Mouse (Mus musculus): Measurements from ENCODE around the gene Nme8.

Nme8 gene

DNA sequence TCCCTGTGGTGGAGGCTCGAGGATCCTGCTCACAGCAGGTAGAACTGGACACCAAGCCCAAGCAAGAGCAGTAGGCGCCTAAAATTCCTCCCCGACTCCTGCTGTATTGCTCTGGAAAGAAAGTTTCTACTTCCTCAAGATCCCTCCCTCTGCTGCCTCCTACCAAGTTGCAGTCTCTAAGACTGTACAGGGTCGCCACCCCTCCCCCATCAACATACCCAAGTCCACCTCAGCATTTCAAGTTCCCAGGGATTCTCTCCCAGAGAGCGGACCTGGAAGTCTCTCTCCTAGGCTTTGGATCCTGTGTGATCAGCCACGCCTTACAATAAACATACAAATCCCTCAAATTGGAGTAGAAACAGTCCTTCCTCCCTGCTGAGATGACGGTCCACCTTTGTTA lies at the start of gene Nme8:
Gene Nme8 (minus strand): TSS at position 5 of the 400 bp plus-strand sequence.
- DNase-seq (ENCODE audit: low spot score) = no peak

DNA sequence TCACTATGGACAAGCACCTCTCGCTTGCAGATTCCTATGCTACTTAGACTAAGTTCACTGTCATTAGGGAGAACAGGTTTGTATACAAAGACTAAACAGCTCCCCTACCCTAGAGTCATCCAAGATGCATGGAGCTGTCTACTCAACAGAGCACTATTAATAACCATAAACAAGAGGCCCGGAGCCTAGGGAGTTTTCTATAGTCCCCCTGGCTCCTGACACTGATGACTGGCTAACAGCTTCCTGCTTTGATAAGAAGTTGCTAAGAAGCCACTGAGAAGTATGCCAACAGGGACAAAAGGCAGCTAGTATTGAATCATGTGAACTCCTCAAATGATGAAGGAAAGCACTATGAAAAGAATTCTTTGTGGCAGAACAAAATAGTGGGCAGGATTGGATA lies 48.1 kb upstream of the Nme8 start:
- DNase-seq (ENCODE audit: low spot score) = no peak

DNA sequence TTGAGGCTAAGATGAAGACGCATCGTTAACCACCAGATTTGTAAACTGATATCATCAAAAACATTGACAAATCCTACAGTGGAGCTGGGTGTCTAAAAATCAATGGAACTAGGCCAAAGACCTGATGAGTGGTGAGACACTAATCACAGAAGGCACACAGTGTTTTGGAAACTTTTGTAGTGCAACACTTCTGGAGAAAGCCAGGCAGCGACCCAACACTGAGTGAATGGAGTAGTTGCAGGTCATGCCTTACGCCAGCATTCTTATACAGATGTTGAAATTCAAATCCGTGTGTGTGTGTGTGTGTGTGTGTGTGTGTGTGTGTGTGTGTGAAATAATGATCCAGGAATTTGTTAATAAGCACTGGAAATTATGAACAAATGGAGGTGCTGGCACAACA lies 46.9 kb upstream of the Nme8 start:
- DNase-seq (ENCODE audit: low spot score) = no peak

DNA sequence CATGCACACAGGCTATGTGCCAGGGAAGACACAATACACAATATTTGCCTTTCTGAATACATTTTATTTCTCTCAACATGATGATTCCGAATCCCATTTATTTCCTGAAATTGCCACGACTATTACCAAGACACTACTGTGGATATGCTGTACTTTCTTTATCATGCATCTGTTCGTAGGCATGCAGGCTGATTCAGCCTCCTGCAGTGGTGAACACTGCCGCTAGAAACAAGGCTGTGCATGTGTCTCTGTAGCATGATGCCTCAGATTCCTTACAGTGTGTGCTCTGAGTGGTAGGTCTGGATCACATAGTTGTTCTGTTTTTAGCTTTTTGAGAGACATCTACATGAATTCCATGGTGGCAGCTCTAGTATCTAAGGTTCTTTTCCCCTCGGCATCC lies 37.0 kb upstream of the Nme8 start:
- no peak for DNase-seq (ENCODE audit: low spot score)

DNA sequence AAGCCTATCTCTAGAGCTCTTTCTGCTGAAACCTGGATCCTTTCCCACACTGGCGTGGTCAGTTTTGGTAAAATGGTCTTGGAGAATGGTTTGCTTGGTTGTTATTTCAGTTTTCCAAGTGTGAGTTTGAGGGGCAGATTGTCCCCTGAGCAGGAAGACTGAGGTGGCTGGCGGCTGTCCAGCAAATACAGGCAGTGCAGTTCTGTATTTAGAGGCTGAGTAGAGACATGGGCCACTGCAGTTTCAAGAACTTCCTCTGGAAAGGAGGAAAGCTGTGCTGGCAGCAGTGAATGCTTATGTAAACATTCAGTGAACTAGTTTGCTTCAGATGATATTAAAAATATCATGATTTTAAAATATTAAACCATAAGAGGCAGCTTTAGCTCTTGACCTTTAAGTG lies 33.2 kb upstream of the Nme8 start:
- no peak for DNase-seq (ENCODE audit: low spot score)

DNA sequence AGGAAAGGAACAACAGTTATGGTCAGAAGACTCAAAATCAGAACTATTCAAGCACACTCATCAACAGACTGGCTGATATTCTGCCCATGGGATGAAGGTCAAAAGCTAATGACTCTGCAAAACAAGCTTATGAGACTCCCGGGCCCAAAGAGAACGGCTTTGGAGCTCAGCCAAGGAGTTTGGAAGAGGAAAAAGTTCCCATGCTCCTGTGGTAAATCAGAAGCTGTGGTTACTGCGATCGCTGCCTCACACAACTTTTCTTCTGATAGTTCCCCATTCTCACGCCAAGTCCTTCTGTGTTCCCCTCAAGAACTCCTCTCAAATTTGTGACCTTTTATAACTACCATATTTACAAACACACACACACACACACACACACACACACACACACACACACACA lies 21.4 kb upstream of the Nme8 start:
- no peak for DNase-seq (ENCODE audit: low spot score)

DNA sequence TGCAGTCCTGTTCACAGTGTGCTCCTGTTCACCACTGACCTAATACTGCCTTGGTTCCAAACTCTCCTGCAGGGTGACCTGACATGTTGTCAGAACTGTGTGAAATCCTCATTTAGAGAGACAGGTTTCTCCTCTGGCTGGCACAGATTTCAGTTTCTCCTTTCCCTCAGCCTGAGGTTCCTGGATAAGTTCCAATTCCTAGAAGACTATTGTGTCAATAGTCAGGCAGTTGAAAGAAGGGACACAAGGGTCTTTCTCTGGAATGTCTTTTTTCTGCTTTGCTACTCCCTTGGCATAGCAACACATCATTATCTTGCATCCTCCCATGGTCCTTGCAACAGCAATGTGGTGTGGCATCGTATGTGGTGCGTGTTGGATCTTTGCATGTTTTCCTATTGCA lies 19.6 kb upstream of the Nme8 start:
- DNase-seq (ENCODE audit: low spot score) = no peak

DNA sequence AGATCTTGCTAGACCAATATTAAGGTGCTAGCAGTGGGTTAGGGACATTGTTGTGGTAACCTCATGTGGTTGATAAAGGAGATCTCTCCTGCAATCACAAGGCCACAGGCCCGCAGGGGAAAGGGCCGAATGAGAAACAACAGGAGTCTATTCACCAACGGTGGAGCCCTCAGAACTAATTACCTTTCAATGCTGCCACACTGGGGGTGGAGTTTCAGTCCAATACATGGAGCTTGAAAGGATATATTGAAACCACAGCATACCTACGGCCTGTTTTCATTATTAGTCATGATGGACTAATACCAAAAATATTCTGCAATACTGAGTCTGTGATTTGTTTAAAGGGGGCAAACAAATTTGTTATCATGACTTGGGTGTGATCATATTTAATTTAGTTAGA lies 6.2 kb upstream of the Nme8 start:
- DNase-seq (ENCODE audit: low spot score) = no peak

DNA sequence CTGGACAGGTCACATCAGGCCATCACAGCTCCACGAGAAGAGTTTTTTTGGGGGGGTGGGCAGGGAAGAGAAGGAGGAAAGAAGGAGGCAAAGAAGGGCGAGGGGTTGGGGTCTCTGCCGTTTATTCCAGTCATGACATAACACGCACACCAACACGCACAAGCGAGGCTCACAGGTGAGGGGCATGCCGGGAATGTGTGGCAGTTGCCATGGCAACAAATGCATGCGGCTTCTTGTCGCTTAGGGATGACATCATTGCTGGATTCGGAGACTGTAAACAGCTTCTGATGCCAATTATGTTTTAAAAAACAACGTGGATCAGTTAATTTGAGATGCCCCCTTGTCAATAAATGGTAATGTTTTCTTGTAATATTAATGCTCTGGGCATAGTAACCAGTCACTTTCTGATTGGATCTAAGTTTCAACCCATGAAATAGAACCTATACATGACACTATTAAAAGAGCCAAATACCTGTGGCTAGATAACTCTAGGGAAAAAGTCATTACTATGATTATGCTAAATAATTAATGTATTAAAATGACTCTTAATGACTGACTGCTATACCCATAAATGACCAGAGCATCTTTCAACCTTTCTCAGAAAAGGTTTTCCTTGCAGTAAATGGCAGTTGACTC lies 4.0 kb upstream of the Nme8 start:
- DNase-seq (ENCODE audit: low spot score) = no peak

DNA sequence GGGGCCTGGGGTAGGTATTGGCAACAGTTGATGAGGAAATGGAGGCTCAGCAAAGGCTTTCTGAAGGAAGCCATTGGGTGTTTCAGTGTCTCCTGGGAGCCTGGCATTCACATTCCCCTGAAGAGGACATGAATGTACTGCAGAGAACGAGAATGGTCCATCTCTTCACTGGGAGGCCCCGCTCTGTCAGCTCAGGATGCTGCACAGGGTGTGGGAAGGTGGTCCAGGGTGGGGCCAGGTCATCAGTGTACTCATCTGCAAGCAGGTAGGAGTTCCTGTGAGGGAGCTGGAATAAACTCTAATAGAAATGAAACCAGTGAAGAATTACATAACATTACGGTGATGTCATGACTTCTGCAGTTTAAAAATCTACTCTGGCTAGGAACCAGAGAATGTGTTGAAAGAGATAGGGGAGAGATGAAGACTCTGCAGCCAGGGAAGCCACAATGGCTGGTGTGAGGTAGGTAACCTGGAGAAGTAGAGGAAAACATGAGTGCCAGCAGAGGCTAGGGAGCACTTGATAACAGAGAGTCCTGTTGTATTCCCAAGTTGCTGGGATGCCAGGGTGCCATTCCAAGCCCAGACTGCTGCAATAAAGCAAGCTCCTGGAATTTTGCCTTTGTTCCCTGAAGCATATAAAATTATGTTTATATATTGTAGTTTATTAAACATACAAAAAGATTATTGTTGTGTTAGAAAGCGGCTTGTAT lies 3.3 kb upstream of the Nme8 start:
- DNase-seq (ENCODE audit: low spot score) = no peak

DNA sequence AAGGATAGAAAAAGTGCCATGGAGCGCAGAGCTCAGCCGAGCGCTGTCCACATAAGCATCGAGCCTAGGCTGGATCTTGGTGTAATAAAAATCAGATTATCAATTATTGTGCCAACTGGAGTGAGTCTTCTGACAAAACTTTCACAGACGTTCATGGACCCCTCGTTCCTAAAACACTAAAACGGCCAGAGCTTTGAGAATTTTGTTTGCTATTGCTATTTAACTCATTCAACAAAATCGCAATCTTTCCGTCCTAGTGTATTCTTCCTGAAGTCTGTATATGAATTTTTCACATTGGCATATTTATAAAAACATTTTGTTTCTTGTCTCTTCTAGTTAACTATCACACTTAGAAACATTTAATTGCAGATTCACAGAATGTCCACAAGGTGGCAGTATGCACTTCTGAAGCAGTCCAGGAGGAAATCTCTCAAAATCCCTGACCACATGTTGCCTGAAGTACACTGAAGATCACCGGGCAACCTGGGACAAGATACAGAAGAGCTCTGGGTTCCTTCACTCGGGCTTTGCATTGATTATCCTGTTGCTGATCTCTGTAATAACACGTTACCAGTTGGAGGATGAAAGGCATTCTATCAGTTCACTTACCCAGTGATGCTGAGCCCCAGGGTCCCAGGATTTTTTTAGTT lies 1.1 kb upstream of the Nme8 start:
- no peak for DNase-seq (ENCODE audit: low spot score)

DNA sequence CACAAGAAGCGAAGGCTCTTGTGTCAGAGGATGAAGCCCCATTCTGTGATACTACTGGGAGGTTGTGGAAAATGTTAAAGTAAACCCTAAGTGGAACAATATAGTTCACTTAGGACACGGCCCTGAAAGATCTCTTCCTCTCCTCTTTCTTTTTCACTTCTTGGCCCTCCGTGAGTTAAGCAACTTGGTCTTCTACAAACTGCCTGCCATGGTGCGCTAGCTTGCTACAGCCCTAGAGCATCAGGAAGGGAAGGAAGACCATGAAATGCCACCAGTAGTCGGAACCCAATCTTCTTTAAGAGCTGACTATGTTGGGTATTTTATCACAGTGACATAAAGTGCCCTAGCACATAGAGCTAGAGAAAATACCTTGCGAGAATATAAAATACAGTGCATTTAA lies 7.2 kb downstream of the Nme8 start:
- no peak for DNase-seq (ENCODE audit: low spot score)

DNA sequence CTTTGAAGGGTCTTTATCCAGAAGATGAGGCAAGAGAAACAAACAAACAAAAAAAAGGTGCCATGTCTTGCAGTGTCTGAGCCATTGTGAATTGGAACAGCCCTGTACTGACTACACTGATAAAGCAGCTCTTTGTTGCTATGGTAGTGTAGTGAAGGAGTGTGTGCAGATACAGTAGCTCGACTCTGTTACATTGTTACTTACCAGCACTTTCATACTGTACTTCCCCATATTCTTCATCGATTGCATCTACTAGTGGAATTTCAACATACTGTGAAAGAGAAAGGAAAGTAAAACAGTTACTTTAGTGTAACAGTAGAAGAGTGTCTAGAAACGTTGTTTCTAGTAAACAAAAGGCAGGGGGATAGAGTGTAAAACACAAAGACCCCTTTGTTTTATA lies 7.6 kb downstream of the Nme8 start:
- no peak for DNase-seq (ENCODE audit: low spot score)

DNA sequence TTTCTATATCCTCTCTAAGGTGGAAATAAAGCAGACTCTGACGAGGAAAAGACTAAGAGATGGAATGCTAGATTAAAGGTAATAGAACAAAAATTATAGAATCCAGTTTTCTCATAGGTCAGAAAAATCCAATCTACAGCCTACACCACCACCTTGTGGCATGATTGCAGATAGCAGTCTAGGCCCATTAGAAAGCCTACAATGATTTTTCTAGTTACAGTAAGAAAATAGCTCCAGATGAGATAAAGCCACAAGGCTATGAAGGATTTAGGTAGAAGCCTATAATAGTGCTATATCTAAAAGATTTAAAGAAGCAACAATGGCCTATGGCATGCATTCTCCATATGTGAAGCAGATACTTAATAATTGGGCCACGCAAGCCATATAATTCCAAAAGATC lies 13.6 kb downstream of the Nme8 start:
- DNase-seq (ENCODE audit: low spot score) = no peak

DNA sequence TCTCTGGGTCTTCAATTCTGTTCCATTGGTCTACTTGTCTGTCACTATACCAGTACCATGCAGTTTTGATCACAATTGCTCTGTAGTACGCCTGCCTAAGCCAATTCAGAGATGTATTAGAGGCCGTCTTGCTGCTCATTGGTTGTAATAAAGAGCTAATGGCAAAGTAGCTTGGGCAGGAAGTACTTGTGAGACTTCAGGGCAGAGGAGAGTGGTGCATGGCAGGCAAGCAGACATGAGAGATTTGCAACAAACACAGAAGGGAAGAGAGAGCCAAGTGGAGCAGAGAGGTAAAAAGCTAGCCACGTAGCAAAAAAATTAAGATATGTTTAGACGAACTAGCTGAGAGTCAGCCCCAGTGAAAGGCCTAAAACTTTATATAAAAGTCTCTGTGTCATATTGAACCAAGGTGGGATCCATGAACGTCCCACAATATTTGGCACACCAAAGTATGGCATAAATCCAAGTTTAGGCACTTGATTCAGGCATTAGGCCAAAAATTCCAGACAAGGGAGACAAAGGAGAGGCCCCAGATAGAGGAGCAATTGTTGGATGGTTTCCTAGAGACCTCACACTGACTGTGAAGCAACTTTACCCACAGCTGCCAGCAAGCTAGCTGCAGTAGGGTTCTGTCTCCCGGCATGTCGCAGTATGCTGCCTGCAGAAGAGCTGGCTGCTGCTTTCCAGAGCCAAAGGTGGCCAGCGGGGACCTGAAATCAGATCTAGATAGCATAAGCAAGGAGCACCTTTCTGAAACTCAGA lies 14.5 kb downstream of the Nme8 start:
- no peak for DNase-seq (ENCODE audit: low spot score)

DNA sequence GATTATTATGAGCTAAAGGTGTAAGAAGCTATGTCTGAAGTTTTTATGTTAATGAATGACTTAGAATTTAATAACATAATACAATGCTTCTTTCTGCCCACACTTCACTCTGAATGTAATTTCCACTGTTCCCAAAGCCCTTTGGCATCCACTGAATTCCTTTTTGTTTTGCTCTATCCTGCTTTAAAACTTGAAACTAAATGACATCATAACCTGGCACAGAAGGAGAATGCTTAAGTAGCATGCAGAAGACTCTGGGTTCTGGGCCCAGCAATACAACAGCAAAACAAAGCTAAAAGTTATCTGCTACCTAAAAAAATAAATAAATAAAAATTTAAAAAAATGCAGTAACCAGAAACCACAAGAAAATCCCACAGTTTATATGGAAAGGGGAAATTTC lies 23.0 kb downstream of the Nme8 start:
- no peak for DNase-seq (ENCODE audit: low spot score)

DNA sequence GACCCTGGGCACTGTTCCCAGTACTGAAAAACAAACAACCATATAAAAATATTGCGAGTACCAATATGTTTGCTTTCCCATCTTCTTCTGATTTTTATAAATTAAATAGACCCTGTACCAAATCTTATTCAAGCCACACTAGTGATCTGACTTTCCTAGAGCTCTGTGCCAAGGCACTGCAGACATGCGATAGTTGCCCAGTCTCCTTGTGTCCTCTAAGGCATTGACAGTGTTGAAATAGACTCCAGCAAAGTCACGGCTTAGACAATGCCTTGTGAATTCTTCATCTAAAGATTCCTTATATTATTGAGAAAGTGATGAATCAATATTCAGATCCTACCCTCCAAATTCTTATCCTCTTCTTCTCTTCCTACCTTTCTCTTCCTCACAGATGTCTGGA lies 23.6 kb downstream of the Nme8 start:
- DNase-seq (ENCODE audit: low spot score) = no peak

DNA sequence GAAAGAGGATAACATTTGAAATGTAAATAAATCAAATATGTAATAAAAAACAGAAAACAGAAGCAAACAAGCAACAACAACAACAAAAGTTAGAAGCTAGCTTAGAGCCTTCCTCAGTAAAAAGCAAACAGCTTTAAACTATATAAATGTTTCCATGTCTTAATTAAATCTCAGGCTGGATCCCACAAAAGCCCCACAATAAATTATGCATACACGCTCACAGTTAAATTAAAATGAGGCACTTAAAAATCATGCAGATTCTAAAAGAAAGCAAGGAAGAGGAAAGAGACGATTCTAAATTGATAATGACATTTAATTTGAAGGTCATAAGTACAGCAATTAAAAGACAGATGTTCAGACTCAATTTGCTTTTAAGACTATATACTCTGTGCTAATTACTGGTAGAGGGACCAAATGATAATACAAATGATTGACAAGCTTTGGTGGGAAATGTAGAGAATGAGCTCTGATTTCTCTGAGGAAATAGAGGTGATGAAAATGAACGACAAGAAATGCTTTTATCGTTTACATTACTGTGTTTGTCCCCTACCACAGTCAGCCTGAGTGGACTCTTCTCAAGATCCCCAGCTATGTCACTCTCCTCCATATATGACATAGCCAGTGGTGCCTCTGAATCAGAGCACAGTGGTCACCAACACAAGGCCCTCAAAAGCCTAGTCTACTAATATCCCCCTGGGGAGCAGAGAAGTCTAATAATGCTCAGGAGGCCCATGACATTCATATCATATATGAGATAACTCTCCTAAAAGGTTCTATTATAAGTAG lies 29.0 kb downstream of the Nme8 start:
- DNase-seq (ENCODE audit: low spot score) = no peak

DNA sequence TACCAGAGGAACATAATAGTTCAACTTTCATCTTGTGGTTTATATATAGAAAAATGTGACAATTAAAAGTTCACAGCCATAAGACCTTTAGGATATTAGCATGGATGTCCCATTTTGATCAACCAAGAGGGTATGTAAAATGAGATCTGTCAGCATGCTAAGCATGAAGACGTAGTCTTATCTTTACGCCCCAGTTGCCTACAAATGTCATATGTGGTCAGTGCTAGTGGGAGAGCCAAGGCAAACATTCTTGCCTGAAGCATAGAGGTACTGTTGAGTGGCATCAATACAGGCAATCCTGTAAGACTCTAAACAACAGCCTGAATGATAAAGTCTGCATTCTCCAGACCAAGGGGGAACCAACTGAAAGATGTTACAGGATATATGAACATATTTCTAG lies 45.2 kb downstream of the Nme8 start:
- no peak for DNase-seq (ENCODE audit: low spot score)

DNA sequence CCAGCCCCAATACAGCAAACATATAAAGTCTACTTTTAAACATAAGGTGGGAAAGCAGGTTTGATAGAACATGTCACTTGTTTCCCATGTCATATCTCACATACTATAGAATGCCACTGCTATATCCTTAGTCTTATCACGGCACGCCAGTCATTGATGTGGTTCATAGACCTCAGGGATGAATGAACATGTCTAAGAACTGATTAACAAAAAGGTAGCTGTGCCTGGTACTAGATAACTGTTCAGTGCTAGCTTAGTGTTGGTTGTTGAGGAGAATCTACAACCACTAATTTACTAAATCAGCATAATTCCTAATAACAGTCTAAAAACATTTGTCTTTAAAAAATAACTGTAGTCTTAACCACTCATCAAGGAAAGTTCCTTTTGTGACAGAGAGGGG lies 47.8 kb downstream of the Nme8 start:
- DNase-seq (ENCODE audit: low spot score) = no peak

DNA sequence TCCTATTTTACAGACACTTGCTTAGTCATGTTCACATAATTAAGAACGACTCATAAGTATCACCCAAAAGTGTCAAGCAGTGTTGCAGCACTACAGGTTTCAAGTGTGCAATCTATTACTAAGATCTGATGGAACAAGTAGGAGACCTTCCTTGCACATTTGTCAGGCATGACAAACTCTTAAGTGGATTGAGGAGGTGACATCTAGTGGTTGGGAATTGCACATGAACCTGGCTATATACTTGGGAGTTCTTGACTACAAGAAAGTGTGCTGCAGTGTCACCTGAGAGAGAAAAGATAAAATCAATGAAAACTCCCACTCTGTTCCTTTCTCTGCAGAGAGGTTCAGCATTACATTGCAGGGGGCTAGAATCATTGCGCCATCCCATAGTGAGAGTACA lies 53.4 kb downstream of the Nme8 start:
- no peak for DNase-seq (ENCODE audit: low spot score)

DNA sequence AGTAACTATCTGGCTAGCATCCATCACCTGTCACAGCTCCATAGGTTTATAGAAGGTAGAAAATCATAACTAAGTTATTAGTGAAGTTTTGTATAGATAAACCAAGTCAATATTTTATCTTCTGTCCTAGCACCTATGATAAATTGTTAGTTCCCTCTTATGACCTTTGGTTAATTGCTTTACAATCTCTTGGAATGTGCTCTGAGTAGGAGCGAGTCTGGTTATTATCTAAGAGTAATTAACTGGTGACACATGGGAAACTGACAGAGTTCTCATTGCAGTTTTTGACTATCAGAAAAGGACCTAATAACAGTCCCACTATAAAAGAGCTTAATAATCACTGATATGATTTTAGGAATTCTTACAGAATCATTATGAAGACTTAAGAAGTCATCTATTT lies 54.1 kb downstream of the Nme8 start:
- DNase-seq (ENCODE audit: low spot score) = no peak
